Mouse (Mus musculus): Measurements from ENCODE around the gene Scg5.

The Scg5 gene

DNA sequence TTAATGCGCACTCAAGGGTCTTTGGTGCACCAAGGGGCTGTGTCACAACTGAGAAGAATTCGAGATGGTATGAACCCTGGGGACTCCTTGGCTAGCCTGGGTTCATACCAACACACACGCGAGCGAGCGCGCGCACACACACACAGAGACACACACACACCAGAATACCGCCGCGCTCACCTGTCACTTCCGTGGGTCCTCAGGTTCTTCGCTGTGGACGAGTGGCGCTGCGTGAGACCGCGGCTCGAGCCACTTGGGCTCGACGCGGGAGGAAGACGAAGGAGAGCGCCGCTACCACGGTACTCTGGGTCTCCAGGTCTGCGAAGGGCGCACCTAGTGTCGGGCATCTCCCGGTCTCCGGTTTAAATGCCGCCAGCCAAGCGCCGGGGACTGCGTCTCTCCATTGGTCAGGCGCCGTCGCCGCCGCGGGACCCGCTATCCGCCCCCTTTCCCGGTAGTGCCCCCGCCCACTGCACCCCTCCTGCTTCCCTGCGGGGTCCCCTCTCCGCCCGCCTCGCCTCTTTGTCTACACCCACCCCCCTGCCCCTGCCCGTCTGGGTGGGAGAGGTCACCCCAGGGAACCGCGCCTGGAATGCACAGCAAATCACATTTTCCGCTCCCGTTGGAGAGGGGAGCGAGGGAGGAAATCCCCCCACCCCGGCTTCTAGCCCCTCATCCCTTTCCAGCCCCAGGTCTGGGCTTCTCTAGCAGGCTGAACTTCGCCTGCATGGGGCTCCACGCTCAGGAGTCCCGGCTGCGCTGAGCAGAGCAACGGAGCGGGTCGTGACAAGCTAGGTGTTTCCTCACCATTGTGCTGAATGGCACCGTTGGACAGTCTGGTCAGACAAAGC lies 70.4 kb downstream of the Scg5 start, which contains the start of gene Grem1:
Gene Grem1, minus strand, starts transcription at position 336 of the 851 bp plus-strand sequence.
- in situ Hi-C loops (cut with MboI, MseI) = loop anchor here (25.0 kb wide), 1 partner anchor 946 kb away; no protein-coding TSS in a partner anchor

DNA sequence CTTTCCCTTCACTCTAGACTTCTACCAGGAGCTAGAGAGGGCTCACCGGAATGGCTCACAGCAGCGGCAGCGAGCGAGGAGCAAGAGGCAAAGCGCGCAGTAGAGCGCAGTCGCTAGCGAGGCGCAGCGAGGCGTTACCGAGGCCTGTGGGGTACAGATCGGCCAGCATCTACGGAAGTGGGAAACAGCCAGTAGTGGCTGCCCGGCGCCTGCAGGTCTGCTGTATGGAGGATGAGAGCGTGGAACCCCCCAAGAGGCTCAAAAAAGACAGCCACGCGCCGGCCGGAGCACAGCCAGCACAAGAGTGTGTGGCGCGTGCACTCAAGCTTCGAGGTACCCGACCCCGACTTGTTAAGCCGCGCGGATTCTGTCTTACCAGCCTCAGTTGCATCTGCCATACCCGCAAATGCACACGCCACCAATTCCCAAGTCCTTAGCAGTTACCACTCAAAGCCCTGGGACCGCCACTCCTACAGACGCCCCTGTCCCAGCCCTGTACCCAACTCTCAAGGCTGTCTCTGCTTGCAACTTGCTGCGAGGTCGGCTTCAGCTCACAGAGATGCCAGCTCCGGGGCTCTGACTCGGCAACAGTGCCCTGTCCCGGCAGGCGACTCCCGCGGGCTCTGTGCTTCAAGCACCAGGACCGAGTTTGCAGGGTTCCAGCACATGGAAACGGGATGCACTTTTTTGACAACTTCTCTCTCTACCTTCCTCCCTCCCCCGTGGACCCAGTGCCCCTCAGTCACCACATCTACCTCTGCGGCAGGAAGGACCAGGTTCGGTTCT lies 71.2 kb downstream of the Scg5 start:
- in situ Hi-C loops (cut with MboI, MseI) = loop anchor here (25.0 kb wide), 1 partner anchor 945 kb away; no protein-coding TSS in a partner anchor

DNA sequence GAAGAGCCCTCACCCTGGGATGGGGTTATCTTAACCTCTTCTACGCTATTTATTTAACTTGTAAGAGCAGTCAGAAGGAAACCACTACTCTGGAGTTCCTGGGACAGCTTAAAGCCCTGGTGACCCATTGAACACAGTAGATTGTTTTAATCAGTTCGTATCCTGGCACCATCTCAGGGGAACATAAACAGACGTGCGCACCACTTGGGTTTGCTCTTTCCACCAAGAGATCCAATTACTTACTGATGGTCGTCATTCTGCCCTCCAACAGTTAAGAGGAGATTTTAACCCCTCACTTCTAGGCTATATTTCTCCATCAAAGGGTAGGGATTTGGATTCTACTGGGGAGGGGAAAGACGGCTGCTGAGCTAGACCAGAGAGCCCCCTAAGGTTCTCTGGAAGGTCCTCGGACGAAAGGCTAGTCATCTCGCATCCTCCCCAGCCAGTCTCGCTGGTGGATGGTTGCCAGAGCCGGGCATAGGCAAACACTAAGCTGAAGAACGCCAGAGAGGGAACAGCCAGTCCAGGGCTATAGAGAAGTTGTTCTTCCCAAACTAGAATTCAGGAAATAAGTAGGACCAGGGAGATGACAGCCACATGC lies 71.9 kb downstream of the Scg5 start:
- in situ Hi-C loops (cut with MboI, MseI) = loop anchor here (25.0 kb wide), 1 partner anchor 945 kb away; no protein-coding TSS in a partner anchor

DNA sequence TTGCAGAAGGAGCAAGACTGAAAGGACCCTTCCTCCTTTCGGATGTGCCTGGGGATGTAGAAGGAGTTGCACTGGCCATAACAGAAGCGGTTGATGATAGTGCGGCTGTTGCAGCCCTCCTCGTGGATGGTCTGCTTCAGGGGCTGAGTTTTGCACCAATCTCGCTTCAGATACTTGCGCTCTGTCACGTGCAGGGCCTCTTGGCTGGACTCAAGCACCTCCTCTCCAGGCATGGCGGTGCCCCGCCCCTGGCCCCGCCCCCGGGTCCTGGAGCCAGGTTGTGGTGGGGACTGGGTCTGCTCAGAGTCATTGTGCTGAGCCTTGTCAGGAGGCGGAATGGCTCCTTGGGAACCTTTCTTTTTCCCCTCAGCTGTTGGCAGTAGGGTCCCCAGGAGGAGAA lies 79.2 kb downstream of the Scg5 start:
- in situ Hi-C loops (cut with MboI, MseI) = loop anchor here (25.0 kb wide), 1 partner anchor 937 kb away; no protein-coding TSS in a partner anchor

DNA sequence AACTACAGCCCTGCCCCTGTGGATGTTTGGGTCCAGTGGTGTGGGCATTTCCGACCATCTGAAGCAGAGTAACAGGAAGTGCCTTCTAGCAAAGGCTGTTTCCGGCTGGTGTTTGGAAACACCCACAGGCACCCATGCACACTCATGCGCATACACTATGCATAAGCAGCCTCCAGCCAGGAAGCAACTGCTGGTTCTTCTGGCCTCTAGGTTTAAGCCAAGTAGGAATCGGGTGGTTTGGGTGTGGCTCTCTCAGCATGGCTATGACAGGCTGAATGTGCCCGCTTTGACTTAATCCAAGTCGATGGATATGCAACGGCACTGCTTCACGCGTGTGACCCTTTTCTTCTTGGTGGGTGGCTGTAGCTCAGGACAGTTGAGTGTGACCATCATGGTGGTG lies 79.6 kb downstream of the Scg5 start:
- in situ Hi-C loops (cut with MboI, MseI) = no loop called here

DNA sequence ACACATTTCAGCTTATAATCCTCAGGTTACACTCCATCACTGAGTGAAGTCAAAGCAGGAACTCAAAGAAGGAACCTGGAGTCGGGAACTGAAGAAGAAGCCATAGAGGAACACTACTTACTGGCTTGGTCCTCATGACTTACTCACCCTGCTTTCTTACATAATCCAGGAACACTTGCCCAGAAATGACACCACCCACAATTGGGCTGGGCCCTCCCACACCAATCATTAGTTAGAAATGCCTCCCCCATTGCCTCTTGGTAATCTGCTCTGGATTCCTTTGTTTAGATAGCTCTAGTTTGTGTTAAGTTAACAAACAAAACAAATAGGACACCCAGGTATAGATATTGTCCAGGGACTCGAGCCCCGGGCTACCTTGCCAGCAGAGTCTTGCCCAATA lies 100.3 kb downstream of the Scg5 start:
- in situ Hi-C loops (cut with MboI, MseI) = no loop called here

Measured in T-helper 2 cell (primary cell).